Mouse (Mus musculus): ENCODE data around the gene Plin4.
"Not testable (repeated sequence)": the region's sequence is repeated elsewhere in the genome, so short reads cannot be mapped to it uniquely, and the experiment has no call there.

- TF ChIP-seq CTCF, POLR2A (IDR thresholded peaks at IDR 0.05; ENCODE audit: extremely low read depth, insufficient read depth, low read length): not testable (repeated sequence)
Observed at GRCm38 (mm10) chr17:56104821-56105220, 4.8 kb downstream of the Plin4 start.

Measured in cortical plate, adult 2 months (tissue).